Mouse (Mus musculus): ENCODE measurements around the gene Padi1.
A peak's percentile ranks its signal among the peaks of the same experiment; 100 is the strongest.

Padi1 gene

GRCm38 (mm10) chr4:140815496-140815895, 30.1 kb downstream of the Padi1 start:
- no peak for DNase-seq

GRCm38 (mm10) chr4:140814241-140815225, 31.0 kb downstream of the Padi1 start:
- DNase-seq = peak; percentile 29

- no peak for DNase-seq
Observed at GRCm38 (mm10) chr4:140813358-140814185, 32.0 kb downstream of the Padi1 start.

- DNase-seq = peak; percentile 34
Observed at GRCm38 (mm10) chr4:140812609-140813008, 33.0 kb downstream of the Padi1 start.

GRCm38 (mm10) chr4:140812191-140812590, 33.4 kb downstream of the Padi1 start:
- DNase-seq = no peak

GRCm38 (mm10) chr4:140810458-140811260, 34.9 kb downstream of the Padi1 start, which contains the start of gene Padi3:
TSS of gene Padi3 (minus strand) at chr4:140810648.
- DNase-seq = no peak

GRCm38 (mm10) chr4:140809118-140809517, 36.5 kb downstream of the Padi1 start:
- no peak for DNase-seq

GRCm38 (mm10) chr4:140804601-140805000, 41.0 kb downstream of the Padi1 start:
- no peak for DNase-seq

GRCm38 (mm10) chr4:140801364-140801763, 44.2 kb downstream of the Padi1 start:
- no peak for DNase-seq

GRCm38 (mm10) chr4:140796786-140797185, 48.8 kb downstream of the Padi1 start:
- DNase-seq = no peak

- no peak for DNase-seq
Observed at GRCm38 (mm10) chr4:140794678-140795077, 50.9 kb downstream of the Padi1 start.

- no peak for DNase-seq
Observed at GRCm38 (mm10) chr4:140793795-140794194, 51.8 kb downstream of the Padi1 start.

GRCm38 (mm10) chr4:140792584-140792983, 53.0 kb downstream of the Padi1 start:
- no peak for DNase-seq

- no peak for DNase-seq
Observed at GRCm38 (mm10) chr4:140791071-140791470, 54.5 kb downstream of the Padi1 start.

- no peak for DNase-seq
Observed at GRCm38 (mm10) chr4:140789983-140790382, 55.6 kb downstream of the Padi1 start.

GRCm38 (mm10) chr4:140788983-140789382, 56.6 kb downstream of the Padi1 start:
- peak; percentile 47 for DNase-seq

- DNase-seq = no peak
Observed at GRCm38 (mm10) chr4:140788264-140788663, 57.3 kb downstream of the Padi1 start.

GRCm38 (mm10) chr4:140787414-140787813, 58.2 kb downstream of the Padi1 start:
- DNase-seq = peak; percentile 36

GRCm38 (mm10) chr4:140785217-140785616, 60.4 kb downstream of the Padi1 start:
- no peak for DNase-seq

- DNase-seq = no peak
Observed at GRCm38 (mm10) chr4:140784292-140784945, 61.2 kb downstream of the Padi1 start.

- no peak for DNase-seq
Observed at GRCm38 (mm10) chr4:140782821-140783220, 62.8 kb downstream of the Padi1 start.

GRCm38 (mm10) chr4:140780507-140780906, 65.1 kb downstream of the Padi1 start:
- no peak for DNase-seq
